Mouse (Mus musculus): ENCODE data around the gene Rnf222. TPM values are rescaled to one million over a fixed set of nuclear protein-coding genes. Genes with fewer than 3 reads are reported as not detected.

Rnf222 gene
- total and polyA plus RNA-seq, 3 experiments: not detected

- no peak overlapping the region for H3K27ac ChIP-seq (ENCODE audit: insufficient read depth, low read depth)
These were observed 11.5 kb downstream of the Rnf222 start for GRCm38 (mm10) chr11:68899815-68900214.

GRCm38 (mm10) chr11:68900519-68901350 is 12.4 kb downstream of the Rnf222 start:
- Histone ChIP-seq H3K9me3 (replicated peaks; ENCODE audit: low read length) (peaks cover 5% of the 10 kb centered on the region), H3K27me3 (replicated peaks) (peaks cover 18% of the 10 kb centered on the region), H3K4me3 (replicated peaks in 1 of 3; ENCODE audit: low read depth in 2 of 3, low read length in 2 of 3, poor library complexity in 1 of 3) (peak overlapping the region; percentile 12 to 92 (median 40)), H3K4me1 (ENCODE audit: control insufficient read depth in 1 of 2, insufficient read depth in 2 of 2) (peaks cover 5 to 28% of the 10 kb centered on the region in 2 experiments; a peak in 3 of 4 replicates), H3K36me3 (replicated peaks in 1 of 2; ENCODE audit: control insufficient read depth in 1 of 2, insufficient read depth in 1 of 2, low read length in 1 of 2) (peaks cover 28 to 34% of the 10 kb centered on the region in 2 experiments), H3K27ac (ENCODE audit: insufficient read depth, low read depth) (no peak overlapping the region), H3K4me2 (ENCODE audit: insufficient read depth, low read depth, poor library complexity, severe bottlenecking) (peak overlapping the region; percentile 19; the same call in 1 of the 2 replicates), H3K9ac (ENCODE audit: insufficient read depth, low read depth) (peak overlapping the region; percentile 4; the same call in 1 of the 2 replicates), H3K79me2 (replicated peaks; ENCODE audit: control insufficient read depth, extremely low read depth, insufficient read depth, poor library complexity, severe bottlenecking) (peaks cover 19% of the 10 kb centered on the region)
- in situ Hi-C loops (cut with MboI; ENCODE audit: low pct_ligation_motif_present, low pct_unique_long_range_greater_than_20kb, low sequenced_read_pairs): loop anchor here (5.0 kb wide), 1 partner anchor 72 kb away; no protein-coding TSS in a partner anchor
- TF ChIP-seq MEF2A (IDR thresholded peaks at IDR 0.05; ENCODE audit: borderline replicate concordance, low read depth, low read length): no peak
- no peak for TF ChIP-seq MAZ (IDR thresholded peaks at IDR 0.05; ENCODE audit: low read depth, low read length)
- no peak for TF ChIP-seq POLR2AphosphoS2 (IDR thresholded peaks at IDR 0.05; ENCODE audit: low read depth, low read length)
- TF ChIP-seq MAX (IDR thresholded peaks at IDR 0.05; ENCODE audit: low read length): 0 out of 2 replicates have a peak, but pooled peaks have one; percentile 13
- 0 out of 2 replicates have a peak, but pooled peaks have one; percentile 8 for TF ChIP-seq UBTF (IDR thresholded peaks at IDR 0.05; ENCODE audit: low read depth, low read length)
- TF ChIP-seq MXI1 (IDR thresholded peaks at IDR 0.05; ENCODE audit: low read depth, low read length): no peak
- TF ChIP-seq CHD2 (IDR thresholded peaks at IDR 0.05; ENCODE audit: low read length): no peak
- dilution Hi-C loops (cut with MboI; ENCODE audit: extremely low pct_ligation_motif_present, extremely low pct_unique_long_range_greater_than_20kb, low sequenced_read_pairs): no loop called here
- DNase-seq (ENCODE audit: extremely low read depth): no peak

More at GRCm38 (mm10) chr11:68899815-68900214, 11.5 kb downstream of the Rnf222 start:
- peaks cover 5 to 24% of the 10 kb centered on the region in 2 experiments; a peak in 3 of 4 replicates for H3K4me1 ChIP-seq (ENCODE audit: control insufficient read depth in 1 of 2, insufficient read depth in 2 of 2)
- no peak for TF ChIP-seq TBP (conservative IDR thresholded peaks at IDR 0.05; ENCODE audit: low read depth, low read length)
- TF ChIP-seq ZMIZ1 (IDR thresholded peaks at IDR 0.05; ENCODE audit: low read depth, low read length): no peak
- TF ChIP-seq NRF1 (IDR thresholded peaks at IDR 0.05; ENCODE audit: low read depth, low read length): no peak
- TF ChIP-seq ZNF384 (IDR thresholded peaks at IDR 0.05; ENCODE audit: low read depth, low read length): no peak
- TF ChIP-seq CHD1 (IDR thresholded peaks at IDR 0.05; ENCODE audit: low read depth, low read length): no peak
- no peak for TF ChIP-seq PAX5 (IDR thresholded peaks at IDR 0.05; ENCODE audit: low read length)
- TF ChIP-seq JUN (IDR thresholded peaks at IDR 0.05; ENCODE audit: insufficient read depth, low read depth, low read length): no peak
- TF ChIP-seq USF2 (conservative IDR thresholded peaks at IDR 0.05; ENCODE audit: low read depth, low read length): no peak
- TF ChIP-seq ZKSCAN1 (IDR thresholded peaks at IDR 0.05; ENCODE audit: borderline replicate concordance, low read depth, low read length): no peak
- TF ChIP-seq SMC3 (IDR thresholded peaks at IDR 0.05; ENCODE audit: low read depth, low read length): no peak
- TF ChIP-seq JUND (conservative IDR thresholded peaks at IDR 0.05; ENCODE audit: low read depth, low read length): no peak
- no peak for TF ChIP-seq POLR2AphosphoS2 (IDR thresholded peaks at IDR 0.05; ENCODE audit: low read depth, low read length)
- no peak for TF ChIP-seq MAFK (IDR thresholded peaks at IDR 0.05; ENCODE audit: insufficient replicate concordance, low read length)
- TF ChIP-seq ELF1 (IDR thresholded peaks at IDR 0.05; ENCODE audit: low read depth, low read length): no peak
- no peak for TF ChIP-seq E2F4 (IDR thresholded peaks at IDR 0.05; ENCODE audit: insufficient replicate concordance, low read depth, low read length)
- TF ChIP-seq HCFC1 (IDR thresholded peaks at IDR 0.05; ENCODE audit: low read depth, low read length): no peak
- H3K36me3 ChIP-seq (replicated peaks in 1 of 2; ENCODE audit: control insufficient read depth in 1 of 2, insufficient read depth in 1 of 2, low read length in 1 of 2): peaks cover 21 to 26% of the 10 kb centered on the region in 2 experiments
- DNase-seq (ENCODE audit: extremely low read depth): no peak
- dilution Hi-C loops (cut with MboI; ENCODE audit: extremely low pct_ligation_motif_present, extremely low pct_unique_long_range_greater_than_20kb, low sequenced_read_pairs): no loop called here
- no peak overlapping the region for H3K4me3 ChIP-seq (replicated peaks in 1 of 3; ENCODE audit: low read depth in 2 of 3, low read length in 2 of 3, poor library complexity in 1 of 3)
- H3K9ac ChIP-seq (ENCODE audit: insufficient read depth, low read depth): no peak overlapping the region
- peaks cover 18% of the 10 kb centered on the region for H3K27me3 ChIP-seq (replicated peaks)
- H3K4me2 ChIP-seq (ENCODE audit: insufficient read depth, low read depth, poor library complexity, severe bottlenecking): no peak overlapping the region
- in situ Hi-C loops (cut with MboI; ENCODE audit: low pct_ligation_motif_present, low pct_unique_long_range_greater_than_20kb, low sequenced_read_pairs): loop anchor here (5.0 kb wide), 1 partner anchor 72 kb away; no protein-coding TSS in a partner anchor
- peaks cover 19% of the 10 kb centered on the region for H3K79me2 ChIP-seq (replicated peaks; ENCODE audit: control insufficient read depth, extremely low read depth, insufficient read depth, poor library complexity, severe bottlenecking)
- H3K9me3 ChIP-seq (replicated peaks; ENCODE audit: low read length): peaks cover 5% of the 10 kb centered on the region
